Mouse (Mus musculus) heart, adult 2 months (tissue): ENCODE measurements at regions not wholly inside any gene's neighbourhood (a gene's known extent, or its start where the extent isn't known, plus 50 kb on each side); places are given as distances from the start of the nearest gene placed in this dataset.

Source experiments
- CTCF ChIP-seq: fragments of 200-600 bp; IDR thresholded peaks from 2 replicates; pipeline ENCODE4 v1.8.1; 2022; ENCODE audit warnings: antibody characterized with exemption, mild to moderate bottlenecking, moderate library complexity
- POLR2A ChIP-seq: fragments of 200-500 bp; IDR thresholded peaks from 2 replicates; pipeline ENCODE4 v1.6.1; 2011; ENCODE audit warnings: mild to moderate bottlenecking, low read depth, low read length, control low read depth; ENCODE audit not compliant: insufficient read depth

- TF ChIP-seq POLR2A = no peak
- TF ChIP-seq CTCF = peak; percentile 45
These were observed 91.6 kb upstream of the Wars2 start for GRCm38 (mm10) chr3:99049305-99049704.
